Mouse (Mus musculus): Measurements from ENCODE around the gene Hacd3.

DNA sequence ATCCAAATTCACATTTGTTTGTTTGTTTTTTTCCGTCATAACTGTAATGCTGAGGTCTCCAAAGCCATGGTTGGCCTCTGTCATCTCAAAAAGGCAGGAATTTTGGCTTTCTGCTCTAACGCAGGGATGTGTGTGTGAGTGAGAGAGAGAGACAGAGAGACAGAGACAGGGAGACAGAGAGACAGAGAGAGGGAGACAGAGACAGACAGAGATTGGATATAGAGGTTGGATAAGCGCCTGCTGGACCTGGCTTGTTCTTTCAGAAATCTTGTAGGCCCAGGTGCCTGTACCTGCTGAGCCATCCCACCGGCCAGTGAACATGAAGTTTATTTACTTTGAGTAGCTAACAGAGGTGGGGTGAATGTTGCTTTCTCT is 10.4 kb upstream of the Hacd3 start:
- TF ChIP-seq TAL1 (IDR thresholded peaks at IDR 0.05; ENCODE audit: low read length) (no peak), GATA1 (IDR thresholded peaks at IDR 0.05; ENCODE audit: low read length) (no peak)
